Mouse (Mus musculus): ENCODE results near the gene Prrc2a. TPM values are rescaled to one million over a fixed set of nuclear protein-coding genes. Genes with fewer than 3 reads are reported as not detected.
A peak's percentile ranks its signal among the peaks of the same experiment; 100 is the strongest.

Prrc2a gene
- polyA plus RNA-seq (2012; ENCODE audit: insufficient read depth, insufficient read length, missing spikeins): 136 and 162 TPM in 2 replicates

GRCm38 (mm10) chr17:35164568-35165450, at the start of gene Prrc2a:
Gene Prrc2a, minus strand, starts transcription at chr17:35164897.
- Histone ChIP-seq H3K4me3 (ENCODE audit: insufficient read depth, low read length) (peak within 1 kb of the TSS; percentile 77), H3K27ac (ENCODE audit: insufficient read depth, low read depth, low read length) (peak within 1 kb of the TSS; percentile 87), H3K4me1 (ENCODE audit: control insufficient read depth, insufficient read depth, low read length) (peaks cover 18% of the 10 kb centered on the region)
- no peak for TF ChIP-seq CTCF (IDR thresholded peaks at IDR 0.05; ENCODE audit: low read depth, low read length)
- 0 out of 2 replicates have a peak, but pooled peaks have one; percentile 57 for TF ChIP-seq POLR2A (IDR thresholded peaks at IDR 0.05; ENCODE audit: borderline replicate concordance, low read depth, low read length)

GRCm38 (mm10) chr17:35213071-35213470, 48.4 kb upstream of the Prrc2a start:
- Histone ChIP-seq H3K4me3 (ENCODE audit: insufficient read depth, low read length) (no peak overlapping the region), H3K4me1 (ENCODE audit: control insufficient read depth, insufficient read depth, low read length) (peaks cover 65% of the 10 kb centered on the region), H3K27ac (ENCODE audit: insufficient read depth, low read depth, low read length) (no peak overlapping the region)
- TF ChIP-seq CTCF (IDR thresholded peaks at IDR 0.05; ENCODE audit: low read depth, low read length): no peak
- TF ChIP-seq POLR2A (IDR thresholded peaks at IDR 0.05; ENCODE audit: borderline replicate concordance, low read depth, low read length): no peak

- TF ChIP-seq POLR2A (IDR thresholded peaks at IDR 0.05; ENCODE audit: borderline replicate concordance, low read depth, low read length) (no peak), CTCF (IDR thresholded peaks at IDR 0.05; ENCODE audit: low read depth, low read length) (no peak)
- peak overlapping the region; percentile 51 for H3K4me3 ChIP-seq (ENCODE audit: insufficient read depth, low read length)
- peak overlapping the region; percentile 89 for H3K27ac ChIP-seq (ENCODE audit: insufficient read depth, low read depth, low read length)
- H3K4me1 ChIP-seq (ENCODE audit: control insufficient read depth, insufficient read depth, low read length): peaks cover 53% of the 10 kb centered on the region
These were observed 45.9 kb upstream of the Prrc2a start for GRCm38 (mm10) chr17:35210593-35210992.

GRCm38 (mm10) chr17:35209785-35210535, 45.3 kb upstream of the Prrc2a start:
- H3K4me3 ChIP-seq (ENCODE audit: insufficient read depth, low read length): peak overlapping the region; percentile 51
- H3K4me1 ChIP-seq (ENCODE audit: control insufficient read depth, insufficient read depth, low read length): peaks cover 47% of the 10 kb centered on the region
- TF ChIP-seq POLR2A (IDR thresholded peaks at IDR 0.05; ENCODE audit: borderline replicate concordance, low read depth, low read length): no peak
- TF ChIP-seq CTCF (IDR thresholded peaks at IDR 0.05; ENCODE audit: low read depth, low read length): no peak
- H3K27ac ChIP-seq (ENCODE audit: insufficient read depth, low read depth, low read length): peak overlapping the region; percentile 89

GRCm38 (mm10) chr17:35205380-35205769, 40.7 kb upstream of the Prrc2a start:
- Histone ChIP-seq H3K4me3 (ENCODE audit: insufficient read depth, low read length) (no peak overlapping the region), H3K27ac (ENCODE audit: insufficient read depth, low read depth, low read length) (no peak overlapping the region), H3K4me1 (ENCODE audit: control insufficient read depth, insufficient read depth, low read length) (peaks cover 32% of the 10 kb centered on the region)
- TF ChIP-seq POLR2A (IDR thresholded peaks at IDR 0.05; ENCODE audit: borderline replicate concordance, low read depth, low read length): no peak
- TF ChIP-seq CTCF (IDR thresholded peaks at IDR 0.05; ENCODE audit: low read depth, low read length): no peak

GRCm38 (mm10) chr17:35204494-35205379, 40.0 kb upstream of the Prrc2a start, which contains the start of gene Lta:
Gene Lta, minus strand, starts transcription at chr17:35205351.
- Histone ChIP-seq H3K4me3 (ENCODE audit: insufficient read depth, low read length) (no peak within 1 kb of the TSS), H3K27ac (ENCODE audit: insufficient read depth, low read depth, low read length) (no peak within 1 kb of the TSS), H3K4me1 (ENCODE audit: control insufficient read depth, insufficient read depth, low read length) (peaks cover 30% of the 10 kb centered on the region)
- TF ChIP-seq CTCF (IDR thresholded peaks at IDR 0.05; ENCODE audit: low read depth, low read length): no peak
- TF ChIP-seq POLR2A (IDR thresholded peaks at IDR 0.05; ENCODE audit: borderline replicate concordance, low read depth, low read length): no peak

- Histone ChIP-seq H3K4me1 (ENCODE audit: control insufficient read depth, insufficient read depth, low read length) (peaks cover 17% of the 10 kb centered on the region), H3K4me3 (ENCODE audit: insufficient read depth, low read length) (peak overlapping the region; percentile 81), H3K27ac (ENCODE audit: insufficient read depth, low read depth, low read length) (peak overlapping the region; percentile 68)
- TF ChIP-seq CTCF (IDR thresholded peaks at IDR 0.05; ENCODE audit: low read depth, low read length) (no peak), POLR2A (IDR thresholded peaks at IDR 0.05; ENCODE audit: borderline replicate concordance, low read depth, low read length) (no peak)
These were observed 37.7 kb upstream of the Prrc2a start for GRCm38 (mm10) chr17:35202442-35202841.

- Histone ChIP-seq H3K4me3 (ENCODE audit: insufficient read depth, low read length) (peak within 1 kb of the TSS; percentile 81), H3K4me1 (ENCODE audit: control insufficient read depth, insufficient read depth, low read length) (peaks cover 17% of the 10 kb centered on the region), H3K27ac (ENCODE audit: insufficient read depth, low read depth, low read length) (peak within 1 kb of the TSS; percentile 80)
- no peak for TF ChIP-seq CTCF (IDR thresholded peaks at IDR 0.05; ENCODE audit: low read depth, low read length)
- peak; percentile 99 for TF ChIP-seq POLR2A (IDR thresholded peaks at IDR 0.05; ENCODE audit: borderline replicate concordance, low read depth, low read length)
These were observed 37.1 kb upstream of the Prrc2a start, which contains the start of gene Tnf for GRCm38 (mm10) chr17:35201787-35202186. Gene Tnf, minus strand, starts transcription at chr17:35202007.

- H3K4me3 ChIP-seq (ENCODE audit: insufficient read depth, low read length): peak overlapping the region; percentile 81
- TF ChIP-seq CTCF (IDR thresholded peaks at IDR 0.05; ENCODE audit: low read depth, low read length) (no peak), POLR2A (IDR thresholded peaks at IDR 0.05; ENCODE audit: borderline replicate concordance, low read depth, low read length) (no peak)
- peaks cover 19% of the 10 kb centered on the region for H3K4me1 ChIP-seq (ENCODE audit: control insufficient read depth, insufficient read depth, low read length)
- peak overlapping the region; percentile 80 for H3K27ac ChIP-seq (ENCODE audit: insufficient read depth, low read depth, low read length)
These were observed 36.4 kb upstream of the Prrc2a start for GRCm38 (mm10) chr17:35201128-35201527.
